Mouse (Mus musculus): ENCODE data around the gene Ppm1n.

Gene Ppm1n

GRCm38 (mm10) chr7:19306819-19307738 lies 27.2 kb upstream of the Ppm1n start:
- no peak for DNase-seq

- no peak for DNase-seq
Observed at GRCm38 (mm10) chr7:19305796-19306765, 26.2 kb upstream of the Ppm1n start.

GRCm38 (mm10) chr7:19305413-19305735 lies 25.5 kb upstream of the Ppm1n start:
- no peak for DNase-seq

GRCm38 (mm10) chr7:19304501-19305412 lies 24.9 kb upstream of the Ppm1n start:
- no peak for DNase-seq

- peak; percentile 60 to 81 for DNase-seq
Observed at GRCm38 (mm10) chr7:19303770-19304169, 23.9 kb upstream of the Ppm1n start.

- no peak for DNase-seq
Observed at GRCm38 (mm10) chr7:19303046-19303305, 23.1 kb upstream of the Ppm1n start.

- DNase-seq: no peak
Observed at GRCm38 (mm10) chr7:19302264-19303045, 22.6 kb upstream of the Ppm1n start.

- DNase-seq: no peak
Observed at GRCm38 (mm10) chr7:19301461-19302263, 21.8 kb upstream of the Ppm1n start.

- peak; percentile 61 to 80 for DNase-seq
Observed at GRCm38 (mm10) chr7:19300501-19301421, 20.9 kb upstream of the Ppm1n start.

GRCm38 (mm10) chr7:19299194-19299593 lies 19.3 kb upstream of the Ppm1n start:
- no peak for DNase-seq

GRCm38 (mm10) chr7:19297794-19298193 lies 17.9 kb upstream of the Ppm1n start:
- DNase-seq: no peak

GRCm38 (mm10) chr7:19297034-19297433 lies 17.2 kb upstream of the Ppm1n start:
- no peak for DNase-seq

- peak; percentile 86 to 97 for DNase-seq
Observed at GRCm38 (mm10) chr7:19295503-19296185, 15.8 kb upstream of the Ppm1n start.

- DNase-seq: no peak
Observed at GRCm38 (mm10) chr7:19290969-19291596, 11.2 kb upstream of the Ppm1n start.

GRCm38 (mm10) chr7:19284763-19285162 lies 4.9 kb upstream of the Ppm1n start:
- DNase-seq: peak in 1 of 2 experiments; percentile 60

- DNase-seq: no peak
Observed at GRCm38 (mm10) chr7:19283406-19283804, 3.5 kb upstream of the Ppm1n start.

GRCm38 (mm10) chr7:19282791-19283405 lies 3.0 kb upstream of the Ppm1n start:
- DNase-seq: peak in 1 of 2 experiments; percentile 53

- DNase-seq: peak; percentile 56 to 61
Observed at GRCm38 (mm10) chr7:19282385-19282784, 2.5 kb upstream of the Ppm1n start, which contains the start of gene Rtn2. Rtn2 (plus strand) TSS chr7:19282624.
